Mouse (Mus musculus): ENCODE measurements around the gene Cavin4.

Gene Cavin4

GRCm38 (mm10) chr4:48663271-48663670 lies at the start of gene Cavin4:
Cavin4 (plus strand) TSS chr4:48663514.
- DNase-seq (ENCODE audit: low spot score in 2 of 2) = peak; percentile 42 to 77

DNA sequence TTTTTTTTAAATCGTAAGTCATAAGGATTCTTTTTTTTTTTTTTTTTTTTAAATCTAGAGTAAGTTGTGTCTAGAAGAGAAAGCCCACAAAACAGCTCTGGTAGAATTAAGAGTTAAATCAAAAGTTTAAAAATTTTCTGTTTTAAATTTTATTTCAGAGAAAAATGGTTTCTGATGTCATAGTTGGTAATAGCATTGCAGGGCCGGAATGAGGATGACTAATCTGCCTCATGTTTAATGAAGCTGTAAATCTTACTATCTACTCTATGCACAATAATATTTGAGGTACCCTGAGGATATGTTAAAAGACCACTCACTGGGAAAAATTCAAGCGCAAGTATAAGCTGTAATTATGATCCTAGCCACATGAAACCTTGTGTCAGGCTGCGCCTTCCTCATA lies 47.8 kb upstream of the Cavin4 start:
- DNase-seq (ENCODE audit: low spot score in 2 of 2) = no peak

DNA sequence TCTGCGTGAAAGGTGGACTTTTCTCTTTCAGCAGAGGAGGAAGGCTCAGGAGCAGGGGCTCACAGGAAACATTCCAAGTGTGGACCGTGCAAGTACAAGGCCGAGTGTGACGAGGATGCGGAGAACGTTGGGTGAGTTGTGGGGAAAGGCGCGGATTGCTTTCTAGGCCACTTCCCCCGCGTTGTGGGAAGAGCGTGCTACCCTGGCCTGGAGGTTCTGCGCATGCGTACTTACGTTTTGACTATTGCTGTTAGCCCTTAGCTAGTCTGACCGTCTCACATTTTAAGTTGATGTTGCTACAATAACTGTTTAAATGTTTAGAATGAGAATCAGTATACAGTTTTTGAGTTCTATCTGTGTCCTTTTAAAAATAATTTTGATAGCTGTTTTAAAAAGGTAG lies 46.1 kb upstream of the Cavin4 start:
- DNase-seq (ENCODE audit: low spot score in 2 of 2) = no peak

- DNase-seq (ENCODE audit: low spot score in 2 of 2) = no peak
These were observed 43.2 kb upstream of the Cavin4 start for GRCm38 (mm10) chr4:48620121-48620520.

DNA sequence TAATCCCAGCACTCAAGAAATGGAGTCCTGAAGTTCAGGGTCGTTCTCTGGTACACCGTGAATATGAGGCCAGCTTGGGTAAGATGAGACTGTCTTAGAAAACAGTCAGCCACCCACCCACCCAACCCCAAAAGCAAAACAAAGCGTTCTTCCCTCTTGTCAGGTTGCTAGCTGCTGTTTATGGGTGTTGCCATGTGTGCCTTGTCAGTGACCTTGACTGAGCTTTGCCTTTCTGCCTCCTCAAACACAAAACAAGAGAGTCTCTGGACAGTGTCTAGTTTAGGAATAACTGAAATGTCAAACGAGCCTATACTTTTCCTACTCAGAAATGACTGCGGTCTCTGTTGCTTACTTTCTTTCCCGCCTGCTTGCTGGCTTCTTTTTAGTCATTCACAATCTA lies 41.1 kb upstream of the Cavin4 start:
- DNase-seq (ENCODE audit: low spot score in 2 of 2) = no peak

GRCm38 (mm10) chr4:48622946-48623345 lies 40.4 kb upstream of the Cavin4 start:
- no peak for DNase-seq (ENCODE audit: low spot score in 2 of 2)

- DNase-seq (ENCODE audit: low spot score in 2 of 2) = no peak
These were observed 38.4 kb upstream of the Cavin4 start for GRCm38 (mm10) chr4:48624961-48625360.

DNA sequence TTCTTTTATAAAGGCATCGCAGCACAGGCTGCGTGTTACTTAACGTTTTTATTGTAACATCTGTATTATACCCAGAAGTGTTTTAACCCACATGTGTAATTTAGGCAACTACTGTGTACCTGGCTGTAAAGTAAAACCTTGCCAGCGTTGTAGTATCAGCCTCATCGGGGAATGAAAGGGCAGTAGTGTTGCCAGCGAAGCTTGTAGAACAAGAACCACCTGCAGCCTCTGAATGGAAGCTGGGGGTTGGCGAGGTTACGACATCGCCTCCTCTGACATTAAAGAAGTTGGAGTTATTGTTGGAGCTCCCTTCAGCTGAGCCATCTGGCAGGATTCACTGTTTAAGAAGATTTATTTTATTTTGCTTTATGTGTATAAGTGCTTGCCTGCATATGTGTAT lies 37.5 kb upstream of the Cavin4 start:
- DNase-seq (ENCODE audit: low spot score in 2 of 2) = no peak

- DNase-seq (ENCODE audit: low spot score in 2 of 2) = no peak
These were observed 33.9 kb upstream of the Cavin4 start for GRCm38 (mm10) chr4:48629445-48629844.

DNA sequence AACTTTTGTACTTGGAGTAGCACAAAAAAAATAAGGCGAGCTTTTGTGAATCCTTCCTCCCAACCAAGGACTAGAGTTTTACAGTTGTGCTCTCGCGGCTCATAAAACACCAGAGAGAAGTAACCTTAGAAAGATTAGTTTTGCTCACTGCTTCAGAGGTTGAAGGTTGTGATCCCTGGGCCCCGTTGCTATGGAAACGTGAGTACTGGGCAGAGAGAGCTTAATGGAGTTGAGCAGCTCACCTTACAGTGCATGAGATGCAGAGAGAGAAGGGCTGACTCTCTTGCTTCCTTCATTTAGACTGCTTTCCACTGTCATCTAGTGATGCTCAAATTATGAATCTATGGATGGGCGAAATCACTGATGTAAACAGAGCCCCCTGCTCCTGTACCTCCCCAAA lies 29.8 kb upstream of the Cavin4 start:
- DNase-seq (ENCODE audit: low spot score in 2 of 2) = no peak

GRCm38 (mm10) chr4:48634058-48634457 lies 29.3 kb upstream of the Cavin4 start:
- no peak for DNase-seq (ENCODE audit: low spot score in 2 of 2)

DNA sequence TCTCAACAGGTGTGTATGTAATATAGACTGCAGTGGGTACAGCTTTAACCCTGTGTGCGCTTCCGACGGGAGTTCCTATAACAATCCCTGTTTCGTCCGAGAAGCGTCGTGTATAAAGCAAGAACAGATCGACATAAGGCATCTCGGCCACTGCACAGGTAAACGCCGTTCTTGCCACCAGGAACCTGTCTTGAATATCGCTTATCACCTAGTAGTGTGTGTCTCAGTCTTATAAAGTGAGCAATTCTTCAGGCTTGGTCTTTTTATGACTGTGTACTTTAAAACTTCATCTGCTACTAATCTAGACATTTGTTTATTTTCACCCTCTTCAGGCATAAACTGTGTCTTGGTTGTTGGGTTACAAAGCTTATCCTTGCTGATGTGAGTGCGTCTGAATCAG lies 26.5 kb upstream of the Cavin4 start:
- no peak for DNase-seq (ENCODE audit: low spot score in 2 of 2)

- DNase-seq (ENCODE audit: low spot score in 2 of 2) = no peak
These were observed 25.2 kb upstream of the Cavin4 start for GRCm38 (mm10) chr4:48638132-48638531.

DNA sequence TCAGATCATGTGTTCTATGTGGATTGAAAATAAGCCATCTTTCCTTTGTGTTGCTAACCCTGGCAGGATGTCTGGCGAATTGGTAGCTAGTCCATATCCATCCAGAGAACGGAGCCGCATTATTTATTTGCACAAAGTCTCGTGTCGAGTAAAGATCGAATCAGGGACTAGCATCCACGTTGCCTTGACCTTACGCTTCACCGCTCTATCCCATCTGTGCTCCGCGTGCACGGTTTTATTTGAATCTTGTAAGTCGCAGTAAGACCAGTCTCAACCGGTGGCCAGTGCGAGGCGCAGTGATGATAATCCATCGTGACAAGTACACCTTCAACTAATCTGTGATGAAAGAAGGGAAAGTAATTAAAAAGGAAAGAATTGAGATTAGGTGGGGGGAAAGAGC lies 23.8 kb upstream of the Cavin4 start:
- no peak for DNase-seq (ENCODE audit: low spot score in 2 of 2)

DNA sequence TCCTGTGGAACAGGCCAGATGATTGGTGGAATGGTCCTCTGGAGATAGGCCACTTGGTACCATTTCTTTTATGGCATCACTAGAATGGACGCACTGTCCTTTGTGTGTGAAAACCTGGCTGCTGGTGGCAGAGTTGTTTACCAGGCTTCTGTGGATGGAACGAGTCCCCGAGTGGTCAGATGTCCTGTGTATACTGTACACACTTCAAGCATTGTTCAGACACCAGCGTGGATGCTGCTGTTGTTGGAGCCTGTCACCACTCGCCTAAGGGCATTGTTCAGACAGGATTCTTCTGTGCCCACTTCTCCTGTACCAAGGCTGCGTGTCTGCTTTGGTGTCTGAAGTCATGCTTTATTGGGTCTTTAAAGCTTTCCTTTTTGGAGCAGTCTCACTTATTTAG lies 19.5 kb upstream of the Cavin4 start:
- DNase-seq (ENCODE audit: low spot score in 2 of 2) = no peak

- no peak for DNase-seq (ENCODE audit: low spot score in 2 of 2)
These were observed 17.2 kb upstream of the Cavin4 start for GRCm38 (mm10) chr4:48646143-48646542.

- no peak for DNase-seq (ENCODE audit: low spot score in 2 of 2)
These were observed 12.5 kb upstream of the Cavin4 start for GRCm38 (mm10) chr4:48650617-48651360.

- DNase-seq (ENCODE audit: low spot score in 2 of 2) = no peak
These were observed 9.2 kb upstream of the Cavin4 start for GRCm38 (mm10) chr4:48654118-48654517.

- no peak for DNase-seq (ENCODE audit: low spot score in 2 of 2)
These were observed 6.8 kb upstream of the Cavin4 start for GRCm38 (mm10) chr4:48656530-48656929.

DNA sequence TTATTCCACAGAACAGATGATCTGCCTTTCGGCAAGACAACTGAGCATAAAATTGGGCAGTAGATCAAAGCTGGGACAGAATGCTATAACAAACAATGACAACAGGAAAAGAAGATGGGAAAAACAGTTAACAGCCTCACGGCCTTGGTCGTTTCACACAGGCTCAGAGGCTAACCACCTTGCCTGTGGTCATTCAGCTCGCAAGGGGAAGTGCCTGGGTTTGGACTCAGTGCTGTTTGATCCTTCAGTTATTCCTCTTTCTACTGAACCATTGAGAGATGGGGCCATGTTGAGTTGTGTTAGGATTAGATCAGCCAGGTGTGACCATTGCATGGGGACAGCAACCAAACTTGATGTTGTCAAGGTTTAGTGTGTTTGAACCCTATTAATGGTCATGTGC lies 3.2 kb upstream of the Cavin4 start:
- DNase-seq (ENCODE audit: low spot score in 2 of 2) = no peak

DNA sequence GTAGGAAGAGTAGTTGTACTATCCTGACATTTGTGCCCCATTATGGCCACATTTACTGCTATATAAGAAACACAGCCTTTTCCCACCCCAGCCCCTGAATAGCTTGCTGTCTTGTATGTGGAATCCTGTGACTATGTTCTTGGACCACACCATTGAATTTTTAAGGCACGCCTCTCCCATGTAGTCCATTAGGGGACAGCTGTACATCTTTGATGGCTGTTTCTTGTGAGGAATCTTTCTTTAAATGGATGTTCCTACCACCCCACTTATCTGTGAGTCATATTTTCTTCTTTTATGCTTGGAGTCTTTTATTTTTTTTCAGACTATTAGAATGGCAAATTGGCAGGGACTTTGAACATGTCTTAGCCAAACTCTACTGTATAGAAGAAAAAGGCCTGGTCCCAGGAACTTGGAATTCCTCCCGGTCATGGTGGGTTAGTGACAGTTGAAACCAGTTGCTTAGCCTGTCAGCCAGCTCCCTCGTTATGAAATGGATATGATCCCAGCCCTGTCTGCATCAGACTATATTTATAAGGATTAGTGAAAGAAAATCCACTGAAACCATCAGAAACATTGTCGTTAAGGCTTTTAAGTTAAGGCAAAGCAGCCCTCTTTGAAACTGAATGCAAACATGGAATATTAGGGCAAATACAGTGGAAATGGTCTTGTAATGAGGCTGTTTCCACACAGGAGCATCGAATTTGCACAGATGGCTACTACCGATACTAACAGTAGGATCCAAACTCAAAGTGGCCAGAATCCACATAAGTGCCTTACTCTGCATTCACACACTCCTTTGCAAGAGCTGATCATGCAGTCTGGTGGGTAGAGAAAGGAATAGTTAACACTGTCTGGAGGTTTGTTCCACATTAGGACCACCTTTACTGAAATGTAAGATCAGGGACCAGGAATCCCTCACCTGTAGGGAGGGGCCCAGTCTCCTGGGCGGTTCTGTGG lies 2.4 kb upstream of the Cavin4 start:
- no peak for DNase-seq (ENCODE audit: low spot score in 2 of 2)

DNA sequence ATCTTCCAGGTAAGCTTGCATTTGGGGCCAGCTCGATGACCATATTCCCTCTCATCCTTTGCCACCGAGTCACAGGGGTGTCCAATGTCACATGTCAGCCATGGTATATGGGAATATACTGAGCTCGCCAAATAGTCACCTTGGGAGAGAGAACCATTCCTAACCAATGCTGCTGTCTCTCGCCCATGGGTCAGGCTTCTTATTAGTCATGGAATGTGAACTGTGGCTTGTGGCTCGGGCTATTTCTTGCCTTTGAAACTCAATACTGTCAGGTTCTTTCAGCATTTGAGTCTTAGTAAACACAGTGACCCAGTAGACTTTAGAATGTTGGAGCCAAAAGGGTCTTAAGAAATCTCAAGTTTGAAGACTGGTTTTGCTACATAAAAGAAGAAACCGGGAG lies 707 bp downstream of the Cavin4 start:
- DNase-seq (ENCODE audit: low spot score in 2 of 2) = no peak

DNA sequence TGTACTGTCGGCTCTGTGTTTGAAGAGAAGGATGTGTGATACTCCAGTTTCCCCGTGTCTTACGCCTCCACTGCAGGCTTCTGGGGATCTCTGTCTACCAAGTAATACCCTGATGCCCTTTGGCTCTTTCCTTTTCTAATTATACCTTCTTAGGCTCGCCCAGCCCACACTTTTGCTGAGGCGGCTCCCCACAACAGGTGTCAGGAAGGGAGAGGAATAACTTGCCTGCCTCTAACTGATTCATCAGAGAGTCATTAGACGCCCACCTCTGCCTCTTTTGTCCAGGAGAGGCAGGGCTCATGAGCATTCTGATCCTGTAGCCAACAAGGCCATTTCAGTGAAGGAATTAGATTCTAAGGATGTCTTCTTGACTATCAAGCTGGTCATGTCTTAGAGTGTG lies 4.0 kb downstream of the Cavin4 start:
- no peak for DNase-seq (ENCODE audit: low spot score in 2 of 2)

Measured in heart, adult 9 months (tissue).